Mouse (Mus musculus) lung, adult 2 months (tissue): ENCODE measurements at regions not wholly inside any gene's neighbourhood (a gene's known extent, or its start where the extent isn't known, plus 50 kb on each side); places are given as distances from the start of the nearest gene placed in this dataset.

Experiments
- CTCF ChIP-seq: fragments of 200-500 bp; IDR thresholded peaks from 2 replicates; pipeline ENCODE4 v1.5.1; 2011; ENCODE audit warnings: mild to moderate bottlenecking, low read length, control low read depth; ENCODE audit not compliant: insufficient read depth
- POLR2A ChIP-seq: fragments of 200-500 bp; IDR thresholded peaks from 2 replicates; pipeline ENCODE4 v1.6.1; 2011; ENCODE audit warnings: low read depth, mild to moderate bottlenecking, control low read depth, low read length, borderline replicate concordance; ENCODE audit errors: extremely low read depth

- TF ChIP-seq POLR2A (no peak), CTCF (no peak)
These were observed 113.1 kb upstream of the Lhx8 start for GRCm38 (mm10) chr3:154443351-154444075.
